Comparison of ENCODE assay signal across 20 mouse cellular contexts in genomic region chr14:21147171-21147570, GRCm38 (mm10).
DNase-seq lines count a peak whose midpoint lies in the region; ATAC-seq and TF ChIP-seq lines count a peak whose summit lies in the region.
"Had no signal": no experiment of that assay in that cellular context is flagged by ENCODE, and none has a peak within 500 bp of the region (broad histone marks: within the 10 kb centered on the region; RNA-seq: fewer than 3 reads in every experiment).

No protein-coding gene starts in this region.

- ATAC-seq in forebrain, postnatal 0 days = no peak
- ATAC-seq in embryonic facial prominence, embryonic 14.5 days (ENCODE audit: low read depth) = no peak
- ATAC-seq: activated CD4-positive, CD25-positive, alpha-beta regulatory T cell, adult 4 months; forebrain, embryonic 13.5 days; forebrain, embryonic 15.5 days; Patski had no signal

- 85% methylated on average over 1 of the region's 1 CpGs for WGBS in forebrain, embryonic 10.5 days
- 83% methylated on average over 1 of the region's 1 CpGs for WGBS in forebrain, postnatal 0 days
- WGBS in embryonic facial prominence, embryonic 14.5 days = 50% methylated on average over 1 of the region's 1 CpGs

- H3K4me2 ChIP-seq in forebrain, postnatal 0 days (ENCODE audit: low read depth) = no peak overlapping the region
- H3K4me2 ChIP-seq in embryonic facial prominence, embryonic 14.5 days (ENCODE audit: low read depth, low read length) = no peak overlapping the region
- H3K4me2 ChIP-seq: embryonic facial prominence, embryonic 12.5 days; embryonic facial prominence, embryonic 15.5 days; forebrain, embryonic 13.5 days; forebrain, embryonic 15.5 days had no signal

- no peak for TF ChIP-seq CTCF in forebrain, postnatal 0 days (IDR thresholded peaks at IDR 0.05; ENCODE audit: low read depth)
- TF ChIP-seq CTCF in gastrocnemius, adult 2 months (IDR thresholded peaks at IDR 0.05) = no peak

- no peak for DNase-seq in forebrain, embryonic 10.5 days (ENCODE audit: extremely low spot score, low spot score)
- no peak for DNase-seq in forebrain, postnatal 0 days
- peak; percentile 51 for DNase-seq in NIH3T3 (ENCODE audit: low read depth)
- no peak for DNase-seq in embryonic facial prominence, embryonic 14.5 days (ENCODE audit: low spot score)
- no peak for DNase-seq in gastrocnemius, adult 2 months
- DNase-seq: adrenal gland, adult 8-10 months; adrenal gland, postnatal 14 days; adrenal gland, postnatal 36 days; cerebellum, adult 11-12 months; cerebellum, adult 2 months; cerebellum, adult 9-10 months; cerebellum, postnatal 10 days; cerebellum, postnatal 25 days had no signal

- intact Hi-C loops in gastrocnemius, adult 2 months (cut with DNase I) = no loop called here

- H3K27me3 ChIP-seq in forebrain, embryonic 10.5 days (ENCODE audit: poor library complexity, severe bottlenecking) = no peaks in the 10 kb centered on the region
- H3K27me3 ChIP-seq in forebrain, postnatal 0 days (ENCODE audit: insufficient read depth, low read length) = no peaks in the 10 kb centered on the region
- H3K27me3 ChIP-seq in embryonic facial prominence, embryonic 14.5 days (replicated peaks; ENCODE audit: control insufficient read depth, insufficient read depth, low read length) = no peaks in the 10 kb centered on the region
- H3K27me3 ChIP-seq: embryonic facial prominence, embryonic 12.5 days; embryonic facial prominence, embryonic 15.5 days; forebrain, embryonic 13.5 days; forebrain, embryonic 15.5 days; Patski had no signal

- H3K27ac ChIP-seq in forebrain, embryonic 10.5 days = 0 out of 2 replicates have a peak overlapping the region, but pooled peaks have one; percentile 35
- H3K27ac ChIP-seq in forebrain, postnatal 0 days (ENCODE audit: low read depth, low read length) = no peak overlapping the region
- peak overlapping the region; percentile 15; the same call in 1 of the 2 replicates for H3K27ac ChIP-seq in embryonic facial prominence, embryonic 14.5 days (replicated peaks; ENCODE audit: low read depth, low read length)
- no peak overlapping the region for H3K27ac ChIP-seq in gastrocnemius, adult 2 months
- H3K27ac ChIP-seq: embryonic facial prominence, embryonic 12.5 days; embryonic facial prominence, embryonic 15.5 days; forebrain, embryonic 13.5 days; forebrain, embryonic 15.5 days had no signal

- H3K9me3 ChIP-seq in forebrain, embryonic 10.5 days = no peaks in the 10 kb centered on the region
- no peaks in the 10 kb centered on the region for H3K9me3 ChIP-seq in forebrain, postnatal 0 days (ENCODE audit: low read length)
- no peaks in the 10 kb centered on the region for H3K9me3 ChIP-seq in embryonic facial prominence, embryonic 14.5 days (ENCODE audit: control insufficient read depth, low read length)
- H3K9me3 ChIP-seq: embryonic facial prominence, embryonic 12.5 days; embryonic facial prominence, embryonic 15.5 days; forebrain, embryonic 13.5 days; forebrain, embryonic 15.5 days had no signal

- no peak overlapping the region for H3K9ac ChIP-seq in forebrain, postnatal 0 days
- H3K9ac ChIP-seq in embryonic facial prominence, embryonic 14.5 days (ENCODE audit: low read depth, low read length) = no peak overlapping the region
- H3K9ac ChIP-seq: embryonic facial prominence, embryonic 12.5 days; embryonic facial prominence, embryonic 15.5 days; forebrain, embryonic 13.5 days; forebrain, embryonic 15.5 days had no signal

- no peak overlapping the region for H3K4me3 ChIP-seq in forebrain, embryonic 10.5 days
- H3K4me3 ChIP-seq in forebrain, postnatal 0 days (ENCODE audit: low read depth, low read length) = no peak overlapping the region
- no peak overlapping the region for H3K4me3 ChIP-seq in embryonic facial prominence, embryonic 14.5 days (ENCODE audit: low read depth, low read length)
- no peak overlapping the region for H3K4me3 ChIP-seq in gastrocnemius, adult 2 months
- H3K4me3 ChIP-seq: embryonic facial prominence, embryonic 12.5 days; embryonic facial prominence, embryonic 15.5 days; erythroblast, embryonic 14.5 days; forebrain, embryonic 13.5 days; forebrain, embryonic 15.5 days had no signal

- no peaks in the 10 kb centered on the region for H3K36me3 ChIP-seq in forebrain, embryonic 10.5 days (replicated peaks)
- no peaks in the 10 kb centered on the region for H3K36me3 ChIP-seq in forebrain, postnatal 0 days (ENCODE audit: insufficient read depth)
- no peaks in the 10 kb centered on the region for H3K36me3 ChIP-seq in embryonic facial prominence, embryonic 14.5 days (ENCODE audit: control insufficient read depth, insufficient read depth, low read length)
- H3K36me3 ChIP-seq: embryonic facial prominence, embryonic 12.5 days; embryonic facial prominence, embryonic 15.5 days; forebrain, embryonic 15.5 days had no signal

- H3K4me1 ChIP-seq in forebrain, embryonic 10.5 days = peaks cover 39% of the 10 kb centered on the region
- no peaks in the 10 kb centered on the region for H3K4me1 ChIP-seq in forebrain, postnatal 0 days (ENCODE audit: insufficient read depth)
- peaks cover 12% of the 10 kb centered on the region; the same call in 1 of the 2 replicates for H3K4me1 ChIP-seq in embryonic facial prominence, embryonic 14.5 days (ENCODE audit: control insufficient read depth, insufficient read depth, low read length)

Comparison
In these comparisons a context has a peak if more than half of its experiments do, and no peak if none do; other contexts are left out.
1. H3K27ac ChIP-seq: peak in forebrain, embryonic 10.5 days (single experiment) and embryonic facial prominence, embryonic 14.5 days (single experiment); none in forebrain, postnatal 0 days (single experiment) and gastrocnemius, adult 2 months (single experiment).